Mouse (Mus musculus) spleen, adult 12 weeks (tissue): ENCODE measurements around the gene Gm17949.

ENCODE experiments used
- DNase-seq: peaks from one replicate; pipeline ENCODE4 v3.0.0; 2022; ENCODE audit warnings: low spot score

The Gm17949 gene

GRCm38 (mm10) chr17:57011236-57012141 lies at the start of gene Gm17949, which contains the start of gene Gtf2f1:
Gene Gm17949, plus strand, starts transcription at chr17:57011469.
Gene Gtf2f1, minus strand, starts transcription at chr17:57011288.
- peak; percentile 79 for DNase-seq

- no peak for DNase-seq
Measured at GRCm38 (mm10) chr17:56961880-56962279, 49.4 kb upstream of the Gm17949 start.

GRCm38 (mm10) chr17:56962642-56963405 lies 48.4 kb upstream of the Gm17949 start:
- DNase-seq, result no peak

GRCm38 (mm10) chr17:56963646-56964045 lies 47.6 kb upstream of the Gm17949 start:
- no peak for DNase-seq

GRCm38 (mm10) chr17:56969321-56969720 lies 41.9 kb upstream of the Gm17949 start:
- DNase-seq, result no peak

GRCm38 (mm10) chr17:56970081-56970480 lies 41.2 kb upstream of the Gm17949 start:
- no peak for DNase-seq

- no peak for DNase-seq
Measured at GRCm38 (mm10) chr17:56973956-56974707, 37.1 kb upstream of the Gm17949 start.

- DNase-seq, result no peak
Measured at GRCm38 (mm10) chr17:56974708-56975240, 36.5 kb upstream of the Gm17949 start.

GRCm38 (mm10) chr17:56975391-56975790 lies 35.9 kb upstream of the Gm17949 start:
- no peak for DNase-seq

- DNase-seq, result no peak
Measured at GRCm38 (mm10) chr17:56976531-56977390, 34.5 kb upstream of the Gm17949 start.

GRCm38 (mm10) chr17:56979524-56979923 lies 31.7 kb upstream of the Gm17949 start:
- no peak for DNase-seq

GRCm38 (mm10) chr17:56981049-56981448 lies 30.2 kb upstream of the Gm17949 start:
- DNase-seq, result no peak

GRCm38 (mm10) chr17:56982013-56982412 lies 29.3 kb upstream of the Gm17949 start, which contains the start of gene Acer1:
Gene Acer1, minus strand, starts transcription at chr17:56982126.
- DNase-seq, result no peak

- no peak for DNase-seq
Measured at GRCm38 (mm10) chr17:56984886-56985285, 26.4 kb upstream of the Gm17949 start.

- no peak for DNase-seq
Measured at GRCm38 (mm10) chr17:56985656-56986055, 25.6 kb upstream of the Gm17949 start.

- DNase-seq, result no peak
Measured at GRCm38 (mm10) chr17:56986105-56986805, 25.0 kb upstream of the Gm17949 start.

GRCm38 (mm10) chr17:56988441-56988840 lies 22.8 kb upstream of the Gm17949 start:
- no peak for DNase-seq

GRCm38 (mm10) chr17:56988921-56989430 lies 22.3 kb upstream of the Gm17949 start:
- no peak for DNase-seq

- DNase-seq, result no peak
Measured at GRCm38 (mm10) chr17:56989467-56990114, 21.7 kb upstream of the Gm17949 start.
